Mouse (Mus musculus) spleen, adult 2 months (tissue): ENCODE data around the gene Rab4b. TPM values are rescaled to one million over a fixed set of nuclear protein-coding genes. Genes with fewer than 3 reads are reported as not detected.

Source experiments
- DNase-seq, 2 experiments: peaks; one replicate each; pipeline versions ENCODE4 v3.0.0 to v3.0.0-alpha.2; 2012 to 2021; ENCODE audit warnings: low spot score in 2 of 2, low read depth in 1 of 2
- H3K27ac ChIP-seq: fragments of 200-500 bp; 2 replicates; pipeline ENCODE4 v1.5.1; 2012; ENCODE audit warnings: low read length, inconsistent platforms; ENCODE audit not compliant: insufficient read depth
- H3K27me3 ChIP-seq: fragments of 200-500 bp; 2 replicates; pipeline ENCODE4 v1.6.1; 2012; ENCODE audit warnings: mild to moderate bottlenecking, moderate library complexity, low read length, inconsistent platforms; ENCODE audit not compliant: control insufficient read depth, insufficient read depth
- H3K36me3 ChIP-seq: fragments of 200-500 bp; 2 replicates; pipeline ENCODE4 v1.6.1; 2012; ENCODE audit warnings: mild to moderate bottlenecking, low read length, inconsistent platforms; ENCODE audit not compliant: control insufficient read depth, insufficient read depth
- H3K4me1 ChIP-seq: fragments of 200-500 bp; 2 replicates; pipeline ENCODE4 v1.6.1; 2011; ENCODE audit warnings: inconsistent platforms; ENCODE audit not compliant: control insufficient read depth, insufficient read depth, insufficient read length
- H3K4me3 ChIP-seq: fragments of 200-500 bp; 2 replicates; pipeline ENCODE4 v1.5.1; 2011; ENCODE audit warnings: mild to moderate bottlenecking, inconsistent platforms; ENCODE audit not compliant: insufficient read depth, insufficient read length; ENCODE audit errors: extremely low read depth
- CTCF ChIP-seq: fragments of 200-500 bp; IDR thresholded peaks from 2 replicates; pipeline ENCODE4 v1.5.1; 2011; ENCODE audit warnings: mild to moderate bottlenecking, inconsistent platforms; ENCODE audit not compliant: insufficient read depth, insufficient read length, insufficient replicate concordance; ENCODE audit errors: extremely low read depth
- POLR2A ChIP-seq: fragments of 200-500 bp; IDR thresholded peaks from 2 replicates; pipeline ENCODE4 v1.6.1; 2011; ENCODE audit warnings: low read depth, low read length, inconsistent platforms
- WGBS: fragments of 180-500 bp; shearing (Covaris S2); methylation state at CpG from one replicate; pipeline ENCODE4 v1.1.7; 2018; 5-methylcytosine and 5-hydroxymethylcytosine counted together
- polyA plus RNA-seq: library from polyadenylated mRNA; depleted of rRNA; stranded (reverse); fragments of >200 nt; gene quantifications from 2 replicates; pipeline ENCODE4 v1.2.3, GENCODE M21; 2012; rRNA removed

The Rab4b gene
- polyA plus RNA-seq, 1 experiment: 78.8 TPM

DNA sequence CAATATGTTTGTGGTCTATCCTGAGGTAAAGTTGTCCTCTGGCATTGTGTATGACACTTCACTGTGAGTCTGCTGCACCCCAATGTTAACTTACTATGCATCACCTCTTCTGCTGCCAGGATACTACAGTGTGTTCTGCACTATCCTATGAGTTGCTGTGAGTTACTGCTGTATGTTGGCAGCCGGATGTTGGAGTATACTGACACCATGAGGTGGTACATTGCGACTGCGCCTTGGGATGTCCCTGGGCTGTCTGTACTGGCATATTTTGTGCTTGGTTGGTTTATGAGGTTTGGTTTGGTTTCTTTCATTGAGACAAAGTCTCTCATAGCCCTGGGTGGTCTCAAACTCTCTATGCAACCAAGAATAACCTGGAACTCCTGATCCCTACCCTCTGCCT is 50.5 kb downstream of the Rab4b start:
- Histone ChIP-seq H3K27me3 (no peaks in the 10 kb centered on the region), H3K4me3 (no peak overlapping the region), H3K36me3 (no peaks in the 10 kb centered on the region), H3K4me1 (no peaks in the 10 kb centered on the region), H3K27ac (no peak overlapping the region)
- TF ChIP-seq CTCF (no peak), POLR2A (no peak)
- WGBS: 42% methylated on average over 3 of the region's 3 CpGs
- DNase-seq: no peak

DNA sequence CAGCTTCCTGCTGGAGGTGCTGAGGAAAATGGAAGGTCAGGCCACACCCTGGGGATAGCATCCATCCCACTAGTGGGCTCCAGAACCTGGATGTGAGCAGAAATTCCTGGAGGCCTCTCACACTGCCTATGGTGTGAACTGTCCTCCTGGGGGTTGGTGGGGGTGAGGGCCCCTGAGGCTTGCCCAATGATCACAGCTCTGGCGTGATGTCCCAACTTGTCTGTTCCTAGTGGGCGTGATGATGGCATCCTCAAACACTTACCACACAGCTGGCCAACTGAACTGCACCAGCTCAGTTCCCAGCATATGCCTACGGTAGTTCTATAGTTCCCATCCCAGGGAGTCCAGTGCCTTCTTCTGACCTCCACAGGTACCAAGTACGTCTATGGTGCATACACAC is 53.7 kb downstream of the Rab4b start:
- Histone ChIP-seq H3K4me1 (no peaks in the 10 kb centered on the region), H3K36me3 (no peaks in the 10 kb centered on the region), H3K4me3 (no peak overlapping the region), H3K27ac (no peak overlapping the region), H3K27me3 (no peaks in the 10 kb centered on the region)
- no peak for TF ChIP-seq CTCF
- no peak for TF ChIP-seq POLR2A
- DNase-seq: no peak
- 86% methylated on average over 4 of the region's 4 CpGs for WGBS

DNA sequence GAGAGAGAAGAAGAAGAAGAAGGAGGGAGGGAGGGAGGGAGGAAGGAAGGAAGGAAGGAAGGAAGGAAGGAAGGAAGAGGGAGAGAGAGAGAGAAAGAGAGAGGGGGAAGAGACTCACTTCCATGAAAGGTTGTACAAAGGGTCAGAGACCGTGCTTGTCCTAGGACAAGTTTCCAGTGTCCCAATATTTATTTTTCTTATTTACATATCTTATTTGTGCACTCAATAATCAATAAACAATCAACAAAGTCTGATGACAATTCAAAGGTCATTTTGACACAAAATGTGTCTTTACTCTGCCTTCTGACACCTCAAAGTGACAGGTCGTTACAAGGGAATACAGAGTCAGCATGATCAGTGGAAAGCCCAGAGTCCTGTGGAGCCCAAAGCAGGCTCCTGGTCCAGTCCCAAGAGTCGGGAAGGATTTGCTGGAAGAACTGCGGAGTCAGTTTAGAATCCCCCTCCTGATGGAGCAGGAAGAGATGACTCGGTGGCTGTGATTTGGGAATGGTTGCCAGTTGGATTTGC is 54.3 kb downstream of the Rab4b start:
- Histone ChIP-seq H3K4me1 (no peaks in the 10 kb centered on the region), H3K4me3 (no peak overlapping the region), H3K27ac (no peak overlapping the region), H3K36me3 (no peaks in the 10 kb centered on the region), H3K27me3 (no peaks in the 10 kb centered on the region)
- no peak for TF ChIP-seq POLR2A
- no peak for TF ChIP-seq CTCF
- DNase-seq: no peak
- 78% methylated on average over 5 of the region's 5 CpGs for WGBS

DNA sequence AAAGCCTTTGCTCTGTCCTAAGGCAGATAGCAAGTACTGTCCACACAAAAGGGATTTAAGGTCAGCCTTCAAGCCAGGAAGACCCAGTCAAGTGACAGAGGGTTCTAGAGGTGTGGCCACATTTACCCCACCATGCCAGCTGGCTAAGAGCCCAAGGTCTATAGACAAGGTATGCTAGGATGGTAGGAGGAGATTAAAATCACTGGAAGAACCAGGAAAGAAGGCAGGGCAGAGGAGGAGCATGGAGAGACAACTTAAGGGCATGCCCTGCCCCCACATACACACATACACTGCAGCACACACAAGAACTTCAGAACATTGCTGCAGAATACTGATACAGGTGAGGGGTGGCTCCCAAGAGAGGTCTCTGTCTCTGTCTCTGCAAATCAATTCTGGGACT is 59.0 kb downstream of the Rab4b start, which contains the start of gene Cyp2f2:
Cyp2f2 (plus strand) TSS at position 234 of the 400 bp plus-strand sequence.
- Histone ChIP-seq H3K4me1 (no peaks in the 10 kb centered on the region), H3K27me3 (no peaks in the 10 kb centered on the region), H3K36me3 (no peaks in the 10 kb centered on the region), H3K4me3 (no peak within 1 kb of the TSS), H3K27ac (no peak within 1 kb of the TSS)
- DNase-seq: no peak
- no peak for TF ChIP-seq CTCF
- no peak for TF ChIP-seq POLR2A

Other genes starting within 250 kb of the Rab4b start
- gene Cyp2a22, start 239.5 kb downstream of the Rab4b start, polyA plus RNA-seq: not detected in 2 replicates
- gene Cyp2a12, start 149.8 kb downstream of the Rab4b start, polyA plus RNA-seq: 0.05 TPM in 1 of 2 replicates, not detected in the other
- gene Cyp2f2, start 59.0 kb downstream of the Rab4b start, polyA plus RNA-seq: 0.12 and 0.34 TPM in 2 replicates
- not detected in 2 replicates for gene Cyp2t4, start 25.2 kb downstream of the Rab4b start, polyA plus RNA-seq
- 83.0 and 97.5 TPM in 2 replicates for gene Egln2, start 12.1 kb downstream of the Rab4b start, polyA plus RNA-seq
- gene Gm21983, start 2.2 kb upstream of the Rab4b start, polyA plus RNA-seq: not detected in 2 replicates
- gene Mia, start 2.3 kb upstream of the Rab4b start, polyA plus RNA-seq: 1.0 and 2.3 TPM in 2 replicates
- 9.5 and 12.1 TPM in 2 replicates for gene BC024978, start 16.9 kb upstream of the Rab4b start, polyA plus RNA-seq
- gene Snrpa, start 17.4 kb upstream of the Rab4b start, polyA plus RNA-seq: 93.7 and 142 TPM in 2 replicates
- gene Itpkc, start 49.8 kb upstream of the Rab4b start, polyA plus RNA-seq: 5.9 and 7.0 TPM in 2 replicates
- 28.9 and 36.4 TPM in 2 replicates for gene Coq8b, start 54.1 kb upstream of the Rab4b start, polyA plus RNA-seq
- gene Numbl, start 79.5 kb upstream of the Rab4b start, polyA plus RNA-seq: 6.1 and 7.6 TPM in 2 replicates
- 157 and 164 TPM in 2 replicates for gene Ltbp4, start 158.8 kb upstream of the Rab4b start, polyA plus RNA-seq
- 130 and 166 TPM in 2 replicates for gene Shkbp1, start 177.1 kb upstream of the Rab4b start, polyA plus RNA-seq
- 0.47 and 0.54 TPM in 2 replicates for gene Gm20479, start 178.5 kb upstream of the Rab4b start, polyA plus RNA-seq